Mouse (Mus musculus): ENCODE data around the gene Ccng1.

Gene Ccng1

DNA sequence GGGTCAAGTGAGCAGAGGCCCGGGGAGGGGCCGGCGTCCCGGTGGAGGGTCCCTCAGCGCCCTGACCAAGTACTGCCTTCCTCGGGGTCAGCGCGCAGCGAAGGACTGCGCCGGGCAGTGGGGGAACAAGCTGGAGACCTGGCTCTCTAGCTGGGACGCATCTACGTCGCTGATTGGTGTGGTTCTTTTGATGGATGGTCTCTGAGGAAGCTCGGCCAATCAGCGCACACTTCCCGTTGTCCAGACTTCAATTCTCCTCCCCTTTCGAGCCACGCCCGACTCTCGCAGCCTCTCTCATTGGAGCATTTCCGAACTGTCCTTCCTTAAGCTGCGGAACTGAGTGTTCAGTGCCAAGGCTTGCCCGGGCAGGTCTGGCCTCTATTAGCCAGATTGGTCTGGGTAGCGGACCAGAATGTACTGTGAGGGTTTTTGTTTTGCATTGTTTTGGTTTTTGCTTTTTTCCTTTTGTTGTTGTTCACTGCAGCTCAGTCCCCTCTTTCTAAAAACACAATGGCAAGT lies at the start of gene Ccng1:
TSS of gene Ccng1 (minus strand) at position 203 of the 519 bp plus-strand sequence.
- DNase-seq (ENCODE audit: low spot score in 2 of 2) = peak; percentile 87 to 96

DNA sequence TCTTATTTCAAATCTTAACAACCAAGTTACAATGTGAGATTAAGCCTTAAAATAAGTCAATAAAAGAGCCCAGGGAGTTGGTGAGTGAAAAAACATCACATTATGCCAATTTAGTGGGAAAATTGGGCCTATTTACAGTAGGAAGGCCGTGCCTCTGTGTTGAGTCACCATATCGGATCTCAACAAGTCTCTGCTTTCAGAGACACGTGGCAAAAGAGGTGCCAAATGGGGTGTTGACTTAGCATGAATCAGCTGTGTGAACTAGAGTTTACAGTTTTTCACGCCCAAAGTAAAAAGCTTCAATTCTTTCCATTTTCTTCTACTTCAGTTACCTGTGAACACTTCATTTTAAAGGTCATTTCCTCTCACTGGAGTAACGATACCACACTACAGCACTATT lies 35.2 kb upstream of the Ccng1 start:
- DNase-seq (ENCODE audit: low spot score in 2 of 2) = no peak

DNA sequence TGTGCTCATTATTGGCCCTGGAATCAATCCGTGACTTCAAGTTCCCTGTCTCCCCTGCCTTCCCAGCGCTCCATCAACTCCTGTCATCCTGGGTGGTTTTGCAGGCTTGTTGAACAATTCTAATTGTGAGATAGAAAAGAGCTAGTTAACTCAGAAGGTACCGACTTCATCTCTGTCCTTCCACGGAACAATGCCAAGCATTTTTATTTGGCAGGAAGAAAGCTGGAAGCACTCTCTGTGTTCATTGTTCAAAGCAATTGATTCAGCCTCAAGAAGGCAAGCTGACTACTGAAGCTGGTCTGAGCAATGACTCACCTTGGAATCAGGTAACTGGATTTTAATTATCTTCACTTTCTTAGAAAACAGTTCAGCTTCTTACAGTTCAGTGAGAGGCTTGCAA lies 34.6 kb upstream of the Ccng1 start:
- DNase-seq (ENCODE audit: low spot score in 2 of 2) = no peak

DNA sequence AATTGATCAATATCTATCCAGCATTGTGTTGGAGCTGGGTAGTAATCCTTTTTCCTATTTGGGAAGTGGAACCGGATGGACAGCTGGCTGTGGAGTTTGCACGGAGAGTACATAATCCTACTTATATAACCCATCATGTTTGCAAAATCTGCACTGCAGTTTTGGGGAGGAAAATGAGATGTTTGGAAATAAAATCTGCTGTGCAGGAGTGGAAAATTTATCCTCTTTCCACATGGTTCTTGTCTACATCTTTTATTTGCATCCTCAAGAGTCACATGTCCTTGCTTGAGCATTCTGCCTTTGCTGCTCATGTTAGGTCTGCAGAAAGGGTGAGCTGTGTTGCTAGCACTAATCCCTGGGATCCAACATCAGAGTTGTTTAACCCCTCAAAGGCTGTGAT lies 31.8 kb upstream of the Ccng1 start:
- DNase-seq (ENCODE audit: low spot score in 2 of 2) = peak; percentile 57 to 69

DNA sequence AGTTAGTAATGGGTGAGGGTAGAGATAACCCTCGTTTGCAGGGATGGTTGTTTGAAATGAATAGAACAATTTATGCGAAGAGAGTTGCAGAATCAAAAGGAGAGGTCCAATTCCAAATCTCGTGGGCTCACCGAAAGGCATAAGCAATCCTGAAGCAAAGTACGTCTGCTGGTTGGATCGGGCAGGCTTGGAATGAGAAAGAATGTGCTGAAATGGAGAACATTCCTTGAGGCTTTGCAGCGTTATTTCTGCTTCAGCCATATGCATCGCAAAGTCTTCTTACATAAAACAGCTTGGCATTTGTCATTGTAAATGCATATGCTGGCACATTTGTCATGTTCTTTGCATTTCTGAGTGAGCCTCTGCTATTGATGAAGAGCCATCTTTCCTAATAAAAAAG lies 29.2 kb upstream of the Ccng1 start:
- DNase-seq (ENCODE audit: low spot score in 2 of 2) = peak in 1 of 2 experiments; percentile 70

DNA sequence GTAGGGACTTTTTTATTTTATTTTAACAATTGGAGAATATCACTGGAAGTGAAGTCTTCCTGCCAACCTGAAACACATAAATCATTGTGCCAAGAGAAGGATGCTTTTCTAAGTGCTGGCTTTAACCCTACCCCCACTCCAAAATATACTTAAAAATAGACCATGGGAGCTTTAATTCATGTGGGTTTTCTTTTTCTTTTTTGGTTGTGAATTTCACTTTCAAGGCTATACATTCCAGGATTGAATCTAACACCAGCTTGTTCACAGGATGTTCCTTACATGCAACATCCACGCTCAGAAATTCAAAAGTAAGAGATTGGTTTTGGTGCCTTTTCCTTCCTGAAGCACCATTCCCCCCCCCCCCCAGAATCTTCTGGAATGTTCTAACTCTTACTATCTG lies 28.2 kb upstream of the Ccng1 start:
- no peak for DNase-seq (ENCODE audit: low spot score in 2 of 2)

DNA sequence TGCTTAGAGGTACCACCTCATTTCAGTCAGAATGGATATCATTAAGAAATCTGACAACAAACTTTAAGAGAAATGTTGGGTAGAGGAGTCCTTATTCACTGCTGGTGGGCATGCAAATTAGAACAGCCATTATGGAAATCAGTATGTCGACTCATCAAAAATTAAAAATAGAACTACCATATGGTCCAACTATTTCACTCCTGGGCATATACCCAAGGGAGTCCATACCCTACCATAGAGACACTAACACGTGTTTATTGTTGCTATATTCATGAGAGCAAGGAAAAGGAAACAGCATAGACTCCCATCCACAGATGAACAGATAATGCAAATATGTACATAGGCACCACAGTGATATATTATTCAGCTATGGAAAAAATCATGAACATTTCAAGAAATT lies 26.7 kb upstream of the Ccng1 start:
- no peak for DNase-seq (ENCODE audit: low spot score in 2 of 2)

DNA sequence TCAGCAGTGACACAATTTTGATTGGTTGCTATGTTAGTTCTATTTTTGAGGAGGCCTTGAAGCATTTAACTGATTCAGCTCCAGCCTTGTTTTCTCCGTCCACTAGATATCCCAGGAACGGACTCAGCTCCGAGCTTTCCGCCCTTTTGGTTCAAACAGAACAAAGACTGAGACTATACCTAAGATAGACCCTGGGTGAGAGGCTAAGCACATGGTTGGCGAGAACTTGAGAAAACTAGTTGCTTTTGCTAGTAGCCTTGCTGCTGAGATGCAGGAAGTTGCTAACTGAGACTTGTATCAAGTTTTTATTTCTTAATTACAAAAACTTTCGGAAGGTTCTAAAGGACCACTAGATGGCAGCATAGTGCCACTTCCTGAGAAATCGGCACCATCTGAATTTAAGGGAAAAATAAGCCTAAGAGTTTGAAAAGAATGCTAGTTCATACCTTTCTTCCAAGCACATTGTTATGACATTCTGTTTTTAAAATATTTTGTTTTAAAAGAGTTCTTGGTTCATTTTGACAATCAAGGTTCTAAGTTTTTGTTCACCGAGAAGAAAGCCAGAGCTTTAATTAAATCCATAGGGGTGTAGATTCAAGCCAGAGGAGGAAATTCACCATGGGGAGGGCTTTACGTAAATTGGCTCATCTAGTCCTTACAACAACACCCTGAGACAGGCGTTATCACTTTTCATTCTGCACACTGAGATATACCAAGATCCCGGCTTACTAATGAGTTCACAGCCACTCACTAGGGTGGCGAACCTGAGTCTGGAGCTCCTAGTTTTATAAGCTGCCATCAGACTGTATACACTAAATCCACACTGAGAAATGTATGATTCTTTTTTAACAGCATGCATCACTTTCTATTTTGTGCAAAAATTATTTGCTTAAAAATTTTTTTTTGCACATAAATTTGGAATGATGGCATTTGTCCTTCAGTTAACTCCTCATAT lies 20.5 kb upstream of the Ccng1 start:
- DNase-seq (ENCODE audit: low spot score in 2 of 2) = no peak

DNA sequence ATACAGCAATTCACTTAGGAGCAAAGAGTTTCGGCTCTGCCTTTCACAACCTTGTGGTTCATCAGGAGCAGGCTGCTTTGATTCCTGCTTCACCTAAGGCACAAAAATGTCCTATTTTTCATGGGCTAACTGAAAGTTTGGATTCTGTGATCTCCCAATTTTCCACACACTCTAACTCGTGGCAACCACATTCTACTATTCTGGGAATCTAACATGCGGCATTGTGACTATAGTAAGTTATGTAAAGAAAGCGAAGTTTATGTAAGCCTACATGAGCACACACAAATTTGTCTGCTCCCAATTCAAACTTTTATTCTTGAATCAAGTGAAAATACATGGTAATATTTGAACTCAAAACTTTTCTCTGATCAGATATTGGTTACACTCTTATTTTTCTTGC lies 9.6 kb upstream of the Ccng1 start:
- no peak for DNase-seq (ENCODE audit: low spot score in 2 of 2)

DNA sequence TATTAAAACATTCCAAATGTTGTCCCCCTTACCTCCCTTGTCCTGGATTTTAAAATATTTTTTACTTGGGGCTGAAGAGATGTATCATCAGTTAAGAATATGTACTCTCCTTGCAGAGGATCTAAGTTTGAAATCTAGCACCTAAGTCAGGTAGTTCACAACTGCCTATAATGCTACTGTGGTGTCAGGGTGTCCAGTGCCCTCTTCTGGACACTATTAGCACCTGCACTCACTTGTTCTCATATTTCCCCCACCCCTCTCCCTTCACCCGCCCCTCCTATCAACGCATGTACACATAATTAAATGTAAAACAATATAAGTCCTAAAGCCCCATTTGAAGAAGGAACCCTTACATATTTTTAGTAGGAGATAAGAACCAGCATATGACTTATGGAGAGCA lies 8.3 kb upstream of the Ccng1 start:
- no peak for DNase-seq (ENCODE audit: low spot score in 2 of 2)

DNA sequence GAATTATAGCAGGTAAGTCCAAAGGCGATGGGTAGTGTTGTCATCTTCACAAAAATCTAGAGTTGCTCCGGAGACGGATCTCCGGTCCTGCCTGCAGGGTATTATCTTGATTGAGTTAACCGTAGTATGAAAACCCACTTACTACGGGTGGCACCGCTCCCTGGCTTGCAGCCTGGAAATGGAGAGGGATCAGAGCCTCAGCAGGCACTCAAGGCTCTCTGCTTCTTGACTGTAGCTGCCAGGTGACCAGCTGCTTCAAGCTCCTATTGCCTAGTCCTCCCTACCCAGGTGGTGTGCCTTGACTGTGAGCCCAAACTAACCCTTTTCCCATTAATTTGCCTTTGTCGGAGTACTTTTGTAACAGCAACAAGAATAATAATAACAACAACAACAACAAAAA lies 4.8 kb upstream of the Ccng1 start:
- DNase-seq (ENCODE audit: low spot score in 2 of 2) = no peak

DNA sequence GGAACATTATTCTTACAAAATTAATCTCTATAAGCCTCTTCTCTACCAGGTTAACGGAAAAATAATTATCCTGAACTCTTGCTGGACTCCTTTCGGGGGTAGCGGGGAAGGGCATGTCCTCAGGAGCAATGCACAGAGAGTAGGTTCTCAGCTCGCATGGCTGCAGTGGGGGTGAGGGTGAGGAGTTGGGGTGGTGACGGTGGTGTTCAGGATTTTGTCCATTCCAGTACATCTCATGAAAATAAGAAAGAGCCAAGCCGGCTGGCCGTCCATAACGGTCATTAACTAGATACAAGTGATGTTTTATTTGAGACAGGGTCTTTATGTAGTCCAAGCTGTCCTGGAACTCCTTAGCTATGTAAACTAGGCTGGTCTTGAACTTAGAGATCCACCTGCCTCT lies 857 bp upstream of the Ccng1 start:
- DNase-seq (ENCODE audit: low spot score in 2 of 2) = no peak

DNA sequence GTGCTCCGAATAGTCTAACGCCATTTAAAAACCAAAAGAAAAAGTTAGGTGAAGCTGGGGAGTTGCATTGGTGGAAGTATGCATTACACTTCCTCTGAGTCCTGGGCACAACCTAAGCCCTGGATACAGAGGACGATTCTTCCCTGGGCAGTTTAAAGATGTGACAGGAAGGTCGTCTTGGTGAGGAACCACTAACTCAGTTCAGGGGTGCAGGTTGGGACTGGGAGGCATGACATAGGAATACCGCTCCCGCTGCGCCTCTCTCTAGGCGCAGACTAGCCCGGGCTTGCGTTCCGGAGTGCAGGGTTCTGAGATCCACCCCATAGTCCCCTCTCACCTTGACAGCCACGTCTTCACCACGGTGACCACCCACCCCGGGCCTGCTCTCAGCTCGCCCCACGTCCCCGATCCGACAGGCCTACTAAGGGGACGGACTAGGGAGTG lies 425 bp downstream of the Ccng1 start:
- peak in 1 of 2 experiments; percentile 14 for DNase-seq (ENCODE audit: low spot score in 2 of 2)

DNA sequence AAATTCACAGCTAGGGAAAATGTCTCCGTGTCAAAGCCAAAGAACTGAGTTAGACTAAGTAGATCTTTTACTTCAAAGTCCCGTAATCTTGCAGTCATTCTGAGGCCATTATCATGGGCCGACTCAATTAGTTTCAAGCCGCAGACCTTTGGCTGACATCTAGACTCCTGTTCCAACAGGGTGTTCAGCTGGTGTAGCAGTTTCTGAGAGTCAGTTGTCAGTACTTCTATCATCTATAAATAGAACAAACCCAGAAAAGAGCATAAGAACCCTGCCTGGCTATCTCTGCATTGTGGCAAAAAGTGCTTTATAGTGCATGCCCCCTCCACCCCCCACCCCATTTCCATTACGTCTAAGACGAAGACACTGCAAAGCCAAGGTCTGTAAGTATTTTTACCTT lies 1.3 kb downstream of the Ccng1 start:
- DNase-seq (ENCODE audit: low spot score in 2 of 2) = no peak

DNA sequence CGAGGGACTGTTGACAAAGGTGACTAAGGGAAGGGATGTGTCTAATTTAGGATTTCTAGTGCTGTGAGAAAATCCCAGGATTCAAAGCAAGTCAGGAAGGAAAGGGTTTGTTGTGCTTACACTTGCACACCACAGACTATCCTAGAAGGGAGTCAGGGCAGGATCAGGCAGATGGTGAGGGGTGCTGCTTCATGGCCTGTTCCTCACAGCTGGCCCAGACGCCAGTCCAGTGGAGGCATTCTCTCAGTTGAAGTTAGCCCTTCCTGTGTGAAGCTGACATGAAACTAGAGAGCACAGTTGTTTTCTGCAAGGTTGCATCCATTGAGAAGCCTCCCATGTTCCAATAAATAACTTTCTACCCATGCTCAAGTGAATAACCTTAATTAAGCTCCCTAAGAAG lies 7.4 kb downstream of the Ccng1 start:
- no peak for DNase-seq (ENCODE audit: low spot score in 2 of 2)

DNA sequence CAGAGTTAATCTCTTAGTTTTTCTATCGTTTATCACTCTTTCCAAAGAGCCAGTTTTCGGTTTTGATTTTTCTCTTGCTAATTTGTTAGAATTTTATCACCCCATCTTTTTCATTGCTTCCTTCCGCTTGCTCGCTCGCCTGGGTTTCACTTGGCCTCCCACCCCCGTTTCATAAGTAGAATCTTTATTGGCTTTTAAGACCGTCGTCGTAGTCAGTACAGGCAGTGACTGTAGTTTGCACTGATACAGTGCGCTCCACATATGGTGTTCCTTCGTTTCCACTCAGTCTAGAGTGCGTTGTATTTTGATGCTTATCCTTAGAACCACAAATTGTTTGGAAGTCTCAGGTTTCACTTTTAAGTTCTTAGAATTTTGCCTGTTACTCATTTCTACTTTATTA lies 8.8 kb downstream of the Ccng1 start:
- no peak for DNase-seq (ENCODE audit: low spot score in 2 of 2)

DNA sequence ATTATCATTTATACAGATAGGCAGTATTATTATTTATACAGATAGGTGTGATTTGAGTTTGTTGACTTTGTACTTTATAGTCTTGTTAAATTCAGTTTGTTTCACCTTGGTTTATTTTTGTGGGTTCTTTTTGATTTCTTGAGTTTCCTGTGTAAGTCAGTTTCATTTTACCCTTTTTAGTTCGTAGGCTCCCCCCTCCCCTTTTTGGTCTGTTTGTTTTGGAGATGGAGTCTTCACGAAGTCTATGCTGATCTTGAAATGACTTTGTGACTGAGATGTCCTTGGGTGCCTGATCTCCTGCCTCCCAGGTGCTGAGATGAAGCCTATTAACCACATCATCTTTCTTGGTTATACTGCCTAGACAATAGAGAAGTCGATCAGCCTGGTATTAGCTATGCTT lies 10.8 kb downstream of the Ccng1 start:
- DNase-seq (ENCODE audit: low spot score in 2 of 2) = no peak

DNA sequence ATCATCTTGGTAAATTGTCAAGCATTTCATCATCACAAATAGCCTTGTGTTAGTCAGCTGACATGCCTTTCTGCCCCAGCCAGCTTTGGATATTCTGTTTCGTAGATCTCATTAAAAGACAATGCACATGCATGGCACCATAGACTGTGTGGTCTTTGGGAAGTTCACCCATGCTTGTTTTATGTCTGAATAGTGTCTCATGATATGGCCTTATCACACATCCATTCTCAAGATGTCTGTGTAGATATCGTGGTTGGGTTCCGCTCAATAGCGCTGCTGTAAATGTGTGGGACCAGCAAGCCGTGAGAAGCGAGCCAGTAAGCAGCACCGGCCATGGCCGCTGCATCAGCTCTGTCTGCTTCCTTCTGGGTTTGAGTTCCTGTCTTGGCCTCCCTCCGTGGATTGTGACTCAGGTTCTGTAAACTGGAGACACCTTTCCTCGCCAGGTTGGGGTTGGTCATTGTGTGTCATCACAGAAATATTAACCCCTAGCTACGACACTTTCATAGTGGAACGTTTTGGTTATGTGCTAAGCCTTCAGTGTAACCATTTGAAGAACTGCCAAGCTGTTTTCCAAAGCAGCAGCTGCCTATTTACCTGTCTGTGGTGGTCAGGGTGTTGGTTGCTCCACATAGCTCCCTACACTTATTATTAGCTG lies 13.4 kb downstream of the Ccng1 start:
- DNase-seq (ENCODE audit: low spot score in 2 of 2) = no peak

DNA sequence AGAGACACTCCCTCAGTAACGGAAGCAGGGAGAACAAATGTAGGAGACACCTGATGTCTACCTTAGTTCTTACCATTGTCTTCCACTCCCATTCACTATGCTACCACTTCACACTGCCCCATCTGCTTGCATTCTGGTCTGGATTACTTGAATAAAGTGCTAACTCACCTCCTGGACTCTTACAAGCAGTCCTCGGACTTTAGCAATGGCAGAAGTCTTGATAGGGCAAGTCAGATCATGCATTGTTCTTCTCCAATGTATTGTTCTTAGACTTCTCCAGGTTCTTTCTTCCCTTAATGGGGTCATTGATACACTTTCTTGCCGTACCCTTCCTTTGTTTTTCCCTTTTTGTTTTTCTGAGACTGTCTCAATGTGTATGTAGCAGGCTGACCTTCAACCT lies 17.7 kb downstream of the Ccng1 start:
- no peak for DNase-seq (ENCODE audit: low spot score in 2 of 2)

DNA sequence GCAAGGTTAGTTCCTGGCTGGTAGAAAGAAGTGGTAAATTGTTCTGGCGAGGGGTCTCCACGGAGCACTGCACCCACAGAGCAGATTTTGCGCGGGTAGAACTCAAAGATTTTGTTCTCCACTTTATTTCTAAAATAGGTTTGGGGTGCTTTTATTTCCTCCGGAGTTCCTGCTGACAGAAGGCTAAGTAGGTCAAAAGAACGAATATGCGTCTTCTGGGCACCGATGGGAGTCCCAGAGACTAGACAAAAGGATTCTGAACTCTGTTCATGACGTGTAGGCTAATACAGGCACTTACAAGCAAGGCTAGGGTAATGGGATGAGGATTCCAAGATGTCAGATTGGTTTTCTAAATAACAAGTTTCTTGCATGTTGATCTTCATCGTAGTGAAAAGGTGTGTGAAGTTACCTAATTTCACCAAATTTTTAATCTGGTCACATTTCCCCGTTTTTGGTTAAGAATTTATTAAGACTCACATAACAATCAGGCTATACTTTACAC lies 20.8 kb downstream of the Ccng1 start:
- no peak for DNase-seq (ENCODE audit: low spot score in 2 of 2)

DNA sequence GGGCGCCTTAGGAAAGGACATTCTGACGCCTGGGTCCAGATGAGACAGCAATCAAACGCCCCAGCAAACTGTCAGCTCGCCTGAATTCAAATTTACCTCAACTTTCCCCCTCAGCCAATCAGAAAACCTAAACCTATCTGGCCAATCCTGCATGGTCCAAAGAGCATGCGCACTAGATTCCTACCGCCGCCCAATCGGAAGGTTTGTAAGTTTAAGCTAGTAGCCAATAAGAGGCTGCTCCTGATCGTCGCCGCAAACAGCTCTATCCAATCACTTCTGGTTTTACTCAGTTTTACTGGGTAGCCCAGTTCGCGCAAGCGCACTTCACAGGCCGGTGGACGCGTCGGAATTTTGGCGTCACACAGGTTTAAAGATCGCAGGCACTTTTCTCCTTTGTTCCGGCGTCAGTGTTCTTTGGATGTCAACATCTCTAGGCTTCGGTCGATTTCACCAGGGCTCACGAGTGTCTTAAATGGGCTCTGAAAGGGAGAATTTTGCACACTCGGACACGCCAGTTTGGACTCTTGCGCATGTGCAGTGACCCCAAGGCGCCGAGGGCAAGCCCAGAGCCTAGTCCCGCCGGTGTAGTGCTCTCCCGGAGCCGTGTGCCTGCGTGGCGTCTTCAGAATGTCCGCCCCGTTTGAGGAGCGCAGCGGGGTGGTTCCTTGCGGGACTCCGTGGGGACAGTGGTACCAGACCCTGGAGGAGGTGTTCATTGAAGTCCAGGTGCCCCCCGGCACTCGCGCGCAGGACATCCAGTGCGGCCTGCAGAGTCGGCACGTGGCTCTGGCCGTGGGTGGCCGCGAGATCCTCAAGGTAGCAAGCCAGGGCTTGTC lies 21.6 kb downstream of the Ccng1 start, which contains the start of the genes Hmmr and Nudcd2:
TSS of gene Hmmr (minus strand) at position 84 of the 836 bp plus-strand sequence.
TSS of gene Nudcd2 (plus strand) at position 329 of the 836 bp plus-strand sequence.
- DNase-seq (ENCODE audit: low spot score in 2 of 2) = peak; percentile 95 to 97

DNA sequence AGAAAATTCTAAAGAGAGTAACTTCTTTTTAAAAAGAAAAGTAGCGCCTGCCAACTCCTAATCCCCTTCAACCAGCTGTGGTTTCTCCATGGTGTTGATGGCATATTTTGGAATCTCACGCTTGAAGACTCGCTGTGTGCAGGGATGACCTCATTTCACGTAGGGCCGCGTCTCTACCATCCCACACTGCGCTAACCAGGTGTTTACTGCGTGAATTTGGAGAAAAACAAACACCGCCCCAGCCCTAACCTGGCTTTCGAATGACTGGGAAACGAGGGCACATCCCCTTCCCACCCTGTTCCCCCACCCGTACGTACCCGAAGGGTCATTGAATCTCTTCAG lies 22.1 kb downstream of the Ccng1 start:
- DNase-seq (ENCODE audit: low spot score in 2 of 2) = no peak

Measured in left cerebral cortex, adult 9 months (tissue).